10 mouse cellular contexts compared by ENCODE assay signal in the genomic region with DNA sequence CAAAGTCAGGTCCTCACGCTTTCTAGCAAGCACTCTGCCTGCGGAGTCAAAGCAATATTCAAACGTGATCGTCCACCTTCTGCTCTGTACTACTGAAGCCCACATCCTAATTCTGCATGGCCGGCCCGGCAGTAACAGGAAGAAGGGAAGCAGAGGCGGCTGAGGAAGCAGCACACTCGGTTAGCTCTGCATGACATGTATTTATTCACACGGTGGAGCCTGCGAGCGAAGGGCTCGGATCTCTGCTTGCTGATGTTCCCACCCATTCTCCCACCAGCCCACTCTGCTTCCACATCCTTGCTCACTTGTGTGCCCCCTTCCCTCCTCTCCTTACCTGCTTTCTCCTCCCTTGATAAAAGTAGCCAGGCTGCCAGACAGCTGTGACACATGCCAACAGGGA.
DNase-seq lines count a peak whose midpoint lies in the region; ATAC-seq and TF ChIP-seq lines count a peak whose summit lies in the region.
"Had no signal": no experiment of that assay in that cellular context is flagged by ENCODE, and none has a peak within 500 bp of the region (broad histone marks: within the 10 kb centered on the region; RNA-seq: fewer than 3 reads in every experiment).

No protein-coding gene starts in this region.

- no peak for TF ChIP-seq POLR2A in small intestine, adult 2 months (IDR thresholded peaks at IDR 0.05; ENCODE audit: low read depth, low read length)

- H3K4me3 ChIP-seq in forebrain, embryonic 13.5 days, result no peak overlapping the region
- H3K4me3 ChIP-seq in forebrain, embryonic 11.5 days (ENCODE audit: low read depth, low read length), result no peak overlapping the region
- H3K4me3 ChIP-seq in midbrain, embryonic 10.5 days, result no peak overlapping the region
- H3K4me3 ChIP-seq in midbrain, embryonic 11.5 days (ENCODE audit: low read depth, low read length), result no peak overlapping the region
- no peak overlapping the region for H3K4me3 ChIP-seq in intestine, embryonic 16.5 days (ENCODE audit: low read length)
- H3K4me3 ChIP-seq in small intestine, adult 2 months (ENCODE audit: low read depth, low read length), result no peak overlapping the region

- TF ChIP-seq CTCF in small intestine, adult 2 months (IDR thresholded peaks at IDR 0.05; ENCODE audit: extremely low read depth, insufficient read length, insufficient replicate concordance, low read depth, low read length), result no peak

- 0 out of 2 replicates have a peak overlapping the region, but pooled peaks have one; percentile 5 for H3K4me2 ChIP-seq in forebrain, embryonic 13.5 days
- H3K4me2 ChIP-seq in forebrain, embryonic 11.5 days (ENCODE audit: low read depth, low read length, severe bottlenecking), result no peak overlapping the region
- H3K4me2 ChIP-seq in midbrain, embryonic 11.5 days, result no peak overlapping the region
- no peak overlapping the region for H3K4me2 ChIP-seq in intestine, embryonic 16.5 days (ENCODE audit: low read depth, low read length)

- H3K4me1 ChIP-seq in forebrain, embryonic 13.5 days, result peaks cover 27% of the 10 kb centered on the region
- H3K4me1 ChIP-seq in forebrain, embryonic 11.5 days (replicated peaks; ENCODE audit: control insufficient read depth, insufficient read depth, low read length), result no peaks in the 10 kb centered on the region; the same call in 1 of the 2 replicates
- peaks cover 36% of the 10 kb centered on the region for H3K4me1 ChIP-seq in midbrain, embryonic 10.5 days
- peaks cover 10% of the 10 kb centered on the region; the same call in 1 of the 2 replicates for H3K4me1 ChIP-seq in midbrain, embryonic 11.5 days (ENCODE audit: control insufficient read depth, insufficient read depth, low read length)
- H3K4me1 ChIP-seq in intestine, embryonic 16.5 days (ENCODE audit: control insufficient read depth, insufficient read depth, low read length), result peaks cover 39% of the 10 kb centered on the region
- H3K4me1 ChIP-seq in small intestine, adult 2 months (ENCODE audit: control insufficient read depth, insufficient read depth, insufficient read length, low read length), result peaks cover 43% of the 10 kb centered on the region

- WGBS in forebrain, embryonic 13.5 days, result 49% methylated on average over 12 of the region's 12 CpGs
- 48% methylated on average over 12 of the region's 12 CpGs for WGBS in forebrain, embryonic 11.5 days
- WGBS in midbrain, embryonic 10.5 days, result 50% methylated on average over 12 of the region's 12 CpGs
- WGBS in midbrain, embryonic 11.5 days, result 36% methylated on average over 12 of the region's 12 CpGs
- WGBS in intestine, embryonic 16.5 days, result 31% methylated on average over 12 of the region's 12 CpGs
- 71% methylated on average over 12 of the region's 12 CpGs for WGBS in small intestine, adult 2 months

- H3K9ac ChIP-seq in forebrain, embryonic 13.5 days, result peak overlapping the region; percentile 43; the same call in 1 of the 2 replicates
- no peak overlapping the region for H3K9ac ChIP-seq in forebrain, embryonic 11.5 days (ENCODE audit: low read length)
- H3K9ac ChIP-seq in midbrain, embryonic 11.5 days (ENCODE audit: low read length), result no peak overlapping the region
- H3K9ac ChIP-seq in intestine, embryonic 16.5 days (ENCODE audit: low read depth, low read length), result peak overlapping the region; percentile 27; the same call in 1 of the 2 replicates

- no peaks in the 10 kb centered on the region for H3K27me3 ChIP-seq in forebrain, embryonic 13.5 days
- no peaks in the 10 kb centered on the region for H3K27me3 ChIP-seq in forebrain, embryonic 11.5 days (ENCODE audit: control insufficient read depth, insufficient read depth, low read length)
- no peaks in the 10 kb centered on the region for H3K27me3 ChIP-seq in midbrain, embryonic 10.5 days (ENCODE audit: low read depth, poor library complexity, severe bottlenecking)
- H3K27me3 ChIP-seq in midbrain, embryonic 11.5 days (ENCODE audit: control insufficient read depth, insufficient read depth, low read length), result no peaks in the 10 kb centered on the region
- H3K27me3 ChIP-seq in intestine, embryonic 16.5 days (replicated peaks; ENCODE audit: control insufficient read depth, insufficient read depth, low read length), result no peaks in the 10 kb centered on the region
- H3K27me3 ChIP-seq in small intestine, adult 2 months (ENCODE audit: control insufficient read depth, insufficient read depth, low read length), result no peaks in the 10 kb centered on the region

- H3K36me3 ChIP-seq in forebrain, embryonic 13.5 days (ENCODE audit: poor library complexity, severe bottlenecking), result no peaks in the 10 kb centered on the region
- H3K36me3 ChIP-seq in forebrain, embryonic 11.5 days (ENCODE audit: control insufficient read depth, insufficient read depth, low read length), result no peaks in the 10 kb centered on the region
- H3K36me3 ChIP-seq in midbrain, embryonic 10.5 days, result no peaks in the 10 kb centered on the region
- H3K36me3 ChIP-seq in midbrain, embryonic 11.5 days (ENCODE audit: control insufficient read depth, insufficient read depth, low read length), result no peaks in the 10 kb centered on the region
- H3K36me3 ChIP-seq in intestine, embryonic 16.5 days (ENCODE audit: control insufficient read depth, insufficient read depth, low read length), result no peaks in the 10 kb centered on the region
- H3K36me3 ChIP-seq in small intestine, adult 2 months (ENCODE audit: control insufficient read depth, insufficient read depth, low read length), result no peaks in the 10 kb centered on the region

- ATAC-seq in forebrain, embryonic 13.5 days, result peak; percentile 60
- ATAC-seq in forebrain, embryonic 11.5 days (replicated peaks; ENCODE audit: low FRiP score), result no peak
- no peak for ATAC-seq in midbrain, embryonic 11.5 days (ENCODE audit: low FRiP score)
- no peak for ATAC-seq in intestine, embryonic 16.5 days

- peak overlapping the region; percentile 70 for H3K27ac ChIP-seq in forebrain, embryonic 13.5 days
- no peak overlapping the region for H3K27ac ChIP-seq in forebrain, embryonic 11.5 days (ENCODE audit: low read depth, low read length)
- peak overlapping the region; percentile 52; the same call in 1 of the 2 replicates for H3K27ac ChIP-seq in midbrain, embryonic 10.5 days (replicated peaks)
- H3K27ac ChIP-seq in midbrain, embryonic 11.5 days (ENCODE audit: low read depth, low read length), result no peak overlapping the region
- peak overlapping the region; percentile 57; the same call in 1 of the 2 replicates for H3K27ac ChIP-seq in intestine, embryonic 16.5 days (ENCODE audit: low read length)
- H3K27ac ChIP-seq in small intestine, adult 2 months (ENCODE audit: insufficient read depth, low read depth, low read length), result peak overlapping the region; percentile 63; the same call in 1 of the 2 replicates

- H3K9me3 ChIP-seq in forebrain, embryonic 13.5 days (replicated peaks), result no peaks in the 10 kb centered on the region
- H3K9me3 ChIP-seq in forebrain, embryonic 11.5 days (ENCODE audit: control insufficient read depth, low read length), result no peaks in the 10 kb centered on the region
- no peaks in the 10 kb centered on the region for H3K9me3 ChIP-seq in midbrain, embryonic 10.5 days (replicated peaks)
- no peaks in the 10 kb centered on the region for H3K9me3 ChIP-seq in midbrain, embryonic 11.5 days (ENCODE audit: control insufficient read depth, low read length)
- H3K9me3 ChIP-seq in intestine, embryonic 16.5 days (ENCODE audit: control insufficient read depth, low read length), result no peaks in the 10 kb centered on the region

- no peak for DNase-seq in forebrain, embryonic 11.5 days (ENCODE audit: low spot score)
- DNase-seq in midbrain, embryonic 10.5 days (ENCODE audit: low spot score), result no peak
- DNase-seq in midbrain, embryonic 11.5 days (ENCODE audit: low spot score, missing footprints), result no peak
- DNase-seq in gastrocnemius, postnatal 25 days, result no peak
- no peak for DNase-seq in cerebellum, postnatal 10 days
- DNase-seq: cerebellum, adult 9-11 months; thymus, postnatal 36 days had no signal

Comparison
In these comparisons a context has a peak if more than half of its experiments do, and no peak if none do; other contexts are left out.
1. H3K27ac ChIP-seq: peak in forebrain, embryonic 13.5 days (single experiment), midbrain, embryonic 10.5 days (single experiment), intestine, embryonic 16.5 days (single experiment) and small intestine, adult 2 months (single experiment); none in forebrain, embryonic 11.5 days (single experiment) and midbrain, embryonic 11.5 days (single experiment).
2. H3K9ac ChIP-seq: peak in forebrain, embryonic 13.5 days (single experiment) and intestine, embryonic 16.5 days (single experiment); none in forebrain, embryonic 11.5 days (single experiment) and midbrain, embryonic 11.5 days (single experiment).